Mouse (Mus musculus) limb, embryonic 11.5 days (tissue): ENCODE measurements around the gene Tbc1d1. TPM values are rescaled to one million over a fixed set of nuclear protein-coding genes. Genes with fewer than 3 reads are reported as not detected.

ENCODE experiments used
- ATAC-seq: fragments of 200-750 bp; cut with Nextera tagmentation; 2 replicates; pipeline ENCODE4 v1.8.0; 2017; ENCODE audit warnings: low read depth; ENCODE audit not compliant: insufficient number of reproducible peaks, low FRiP score, low TSS enrichment
- DNase-seq: peaks from one replicate; pipeline ENCODE4 v3.0.0-alpha.2; 2015; ENCODE audit warnings: low spot score
- H3K27ac ChIP-seq: fragments of 300-500 bp; sonication (generic); replicated peaks from 2 replicates; pipeline ENCODE4 v1.5.1; 2014; ENCODE audit warnings: low read depth, mild to moderate bottlenecking, low read length
- H3K27me3 ChIP-seq: fragments of 300-500 bp; sonication (generic); 2 replicates; pipeline ENCODE4 v1.6.1; 2014; ENCODE audit warnings: mild to moderate bottlenecking, low read length, mixed read lengths; ENCODE audit not compliant: control insufficient read depth, insufficient read depth
- H3K36me3 ChIP-seq: fragments of 300-500 bp; sonication (generic); 2 replicates; pipeline ENCODE4 v1.6.1; 2014; ENCODE audit warnings: mild to moderate bottlenecking, low read length, moderate library complexity, mixed read lengths; ENCODE audit not compliant: control insufficient read depth, insufficient read depth
- H3K4me1 ChIP-seq: fragments of 300-500 bp; sonication (generic); 2 replicates; pipeline ENCODE4 v1.6.1; 2014; ENCODE audit warnings: low read length, mixed read lengths; ENCODE audit not compliant: control insufficient read depth, insufficient read depth
- H3K4me2 ChIP-seq: fragments of 300-500 bp; sonication (generic); 2 replicates; pipeline ENCODE4 v1.6.1; 2014; ENCODE audit warnings: low read depth, mild to moderate bottlenecking, moderate library complexity; ENCODE audit not compliant: severe bottlenecking
- H3K4me3 ChIP-seq: fragments of 300-500 bp; sonication (generic); 2 replicates; pipeline ENCODE4 v1.5.1; 2014; ENCODE audit warnings: low read depth, low read length
- H3K9ac ChIP-seq: fragments of 300-500 bp; sonication (generic); 2 replicates; pipeline ENCODE4 v1.6.1; 2014; ENCODE audit warnings: mild to moderate bottlenecking, low read length
- H3K9me3 ChIP-seq: fragments of 300-500 bp; sonication (generic); 2 replicates; pipeline ENCODE4 v1.6.1; 2016; ENCODE audit warnings: low read length; ENCODE audit not compliant: control insufficient read depth
- WGBS: fragments of 180-500 bp; shearing (Covaris S2); extraction: QIAGEN DNeasy Blood & Tissue Kit; methylation state at CpG from one replicate; pipeline ENCODE4 v1.1.7; 2014; 5-methylcytosine and 5-hydroxymethylcytosine counted together
- polyA plus RNA-seq: library from polyadenylated mRNA; unstranded; fragments of >200 nt; fragmentation: Nextera tagmentation; extraction: Ambion mirVana; gene quantifications from 2 replicates; pipeline ENCODE4 v1.2.1, GENCODE M21; 2014

Gene Tbc1d1
- polyA plus RNA-seq, 1 experiment from 2014 or later = 31.9 TPM

DNA sequence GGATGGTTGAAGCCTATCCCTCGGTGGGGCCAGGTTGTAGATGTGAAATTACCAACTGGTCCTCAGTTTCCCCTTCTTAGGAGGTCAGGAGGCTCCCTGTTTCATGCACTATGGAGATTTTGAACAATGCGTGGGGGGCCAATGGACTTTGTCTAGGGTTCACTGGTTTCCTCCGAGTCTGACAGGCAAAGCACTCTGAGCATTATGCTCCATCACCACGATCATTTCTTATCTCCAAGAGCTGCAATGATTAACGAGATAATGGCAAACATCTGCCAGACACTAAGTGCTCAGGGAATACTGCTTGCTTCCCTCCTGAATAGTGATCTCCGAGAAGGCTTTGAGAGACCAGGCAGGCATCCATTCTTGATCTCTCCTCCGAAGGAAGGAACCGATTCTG lies 61.2 kb downstream of the Tbc1d1 start:
- peaks cover 5% of the 10 kb centered on the region; the same call in 1 of the 2 replicates for H3K4me1 ChIP-seq
- ATAC-seq (no peak), DNase-seq (no peak)
- no peaks in the 10 kb centered on the region for H3K27me3 ChIP-seq
- no peaks in the 10 kb centered on the region for H3K36me3 ChIP-seq
- 67% methylated on average over 8 of the region's 8 CpGs for WGBS
- H3K9ac ChIP-seq = no peak overlapping the region
- H3K4me3 ChIP-seq = no peak overlapping the region
- no peaks in the 10 kb centered on the region for H3K9me3 ChIP-seq
- no peak overlapping the region for H3K4me2 ChIP-seq
- H3K27ac ChIP-seq = no peak overlapping the region

- no peak overlapping the region for H3K27ac ChIP-seq
- H3K4me3 ChIP-seq = no peak overlapping the region
- no peaks in the 10 kb centered on the region for H3K9me3 ChIP-seq
- WGBS = 69% methylated on average over 13 of the region's 13 CpGs
- DNase-seq = peak; percentile 32
- no peak overlapping the region for H3K9ac ChIP-seq
- no peaks in the 10 kb centered on the region for H3K36me3 ChIP-seq
- H3K4me2 ChIP-seq = no peak overlapping the region
- no peaks in the 10 kb centered on the region for H3K27me3 ChIP-seq
- no peak for ATAC-seq
- H3K4me1 ChIP-seq = peaks cover 5% of the 10 kb centered on the region; the same call in 1 of the 2 replicates
These were observed 61.9 kb downstream of the Tbc1d1 start for GRCm38 (mm10) chr5:64217816-64218602.

- DNase-seq (no peak), ATAC-seq (no peak)
- 73% methylated on average over 7 of the region's 7 CpGs for WGBS
- Histone ChIP-seq H3K9ac (no peak overlapping the region), H3K4me3 (no peak overlapping the region), H3K27ac (no peak overlapping the region), H3K4me1 (peaks cover 5% of the 10 kb centered on the region; the same call in 1 of the 2 replicates), H3K36me3 (no peaks in the 10 kb centered on the region), H3K27me3 (no peaks in the 10 kb centered on the region), H3K9me3 (no peaks in the 10 kb centered on the region), H3K4me2 (no peak overlapping the region)
These were observed 62.5 kb downstream of the Tbc1d1 start for GRCm38 (mm10) chr5:64218603-64218999.

- H3K9me3 ChIP-seq = no peaks in the 10 kb centered on the region
- H3K9ac ChIP-seq = no peak overlapping the region
- H3K27ac ChIP-seq = no peak overlapping the region
- no peaks in the 10 kb centered on the region for H3K36me3 ChIP-seq
- DNase-seq (no peak), ATAC-seq (no peak)
- no peaks in the 10 kb centered on the region for H3K27me3 ChIP-seq
- no peak overlapping the region for H3K4me2 ChIP-seq
- no peak overlapping the region for H3K4me3 ChIP-seq
- 95% methylated on average over 4 of the region's 4 CpGs for WGBS
- H3K4me1 ChIP-seq = peaks cover 5% of the 10 kb centered on the region; the same call in 1 of the 2 replicates
These were observed 64.7 kb downstream of the Tbc1d1 start for GRCm38 (mm10) chr5:64220776-64221175.

- H3K4me3 ChIP-seq = no peak overlapping the region
- ATAC-seq (no peak), DNase-seq (no peak)
- no peaks in the 10 kb centered on the region for H3K9me3 ChIP-seq
- WGBS = 88% methylated on average over 9 of the region's 9 CpGs
- H3K27me3 ChIP-seq = no peaks in the 10 kb centered on the region
- H3K9ac ChIP-seq = no peak overlapping the region
- no peaks in the 10 kb centered on the region for H3K36me3 ChIP-seq
- no peaks in the 10 kb centered on the region for H3K4me1 ChIP-seq
- H3K27ac ChIP-seq = no peak overlapping the region
- H3K4me2 ChIP-seq = no peak overlapping the region
These were observed 68.8 kb downstream of the Tbc1d1 start for GRCm38 (mm10) chr5:64224735-64225425.

DNA sequence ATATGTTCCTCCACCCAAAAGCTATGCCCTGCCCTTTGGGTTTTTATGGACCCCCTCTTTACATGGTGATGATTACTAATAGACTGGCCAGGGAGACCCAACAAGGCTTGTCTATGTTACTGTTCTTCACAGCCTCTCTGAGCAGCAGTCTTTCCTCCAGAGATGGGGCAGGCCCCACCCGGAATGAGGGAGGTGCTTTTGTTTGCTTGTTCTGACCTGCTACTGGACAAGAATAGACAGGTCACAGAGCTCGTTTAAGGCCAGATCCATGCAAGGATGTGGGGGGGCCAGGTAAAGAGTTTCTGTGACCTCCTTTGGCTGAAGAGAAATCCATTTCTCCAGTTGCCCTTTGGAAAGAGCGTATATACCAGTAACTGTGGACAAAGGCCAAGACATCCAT lies 72.1 kb downstream of the Tbc1d1 start:
- H3K9ac ChIP-seq = no peak overlapping the region
- no peaks in the 10 kb centered on the region for H3K27me3 ChIP-seq
- ATAC-seq (no peak), DNase-seq (no peak)
- H3K36me3 ChIP-seq = no peaks in the 10 kb centered on the region
- H3K4me3 ChIP-seq = no peak overlapping the region
- no peaks in the 10 kb centered on the region for H3K4me1 ChIP-seq
- H3K27ac ChIP-seq = no peak overlapping the region
- no peaks in the 10 kb centered on the region for H3K9me3 ChIP-seq
- H3K4me2 ChIP-seq = no peak overlapping the region
- 79% methylated on average over 3 of the region's 3 CpGs for WGBS

- H3K9ac ChIP-seq = 0 out of 2 replicates have a peak overlapping the region, but pooled peaks have one; percentile 3
- H3K36me3 ChIP-seq = no peaks in the 10 kb centered on the region
- peak overlapping the region; percentile 66 for H3K4me2 ChIP-seq
- no peaks in the 10 kb centered on the region for H3K4me1 ChIP-seq
- no peaks in the 10 kb centered on the region for H3K9me3 ChIP-seq
- H3K27me3 ChIP-seq = no peaks in the 10 kb centered on the region
- no peak for DNase-seq
- H3K4me3 ChIP-seq = peak overlapping the region; percentile 74
- no peak for ATAC-seq
- H3K27ac ChIP-seq = no peak overlapping the region
- 40% methylated on average over 12 of the region's 12 CpGs for WGBS
These were observed 73.3 kb downstream of the Tbc1d1 start for GRCm38 (mm10) chr5:64229336-64229866.

DNA sequence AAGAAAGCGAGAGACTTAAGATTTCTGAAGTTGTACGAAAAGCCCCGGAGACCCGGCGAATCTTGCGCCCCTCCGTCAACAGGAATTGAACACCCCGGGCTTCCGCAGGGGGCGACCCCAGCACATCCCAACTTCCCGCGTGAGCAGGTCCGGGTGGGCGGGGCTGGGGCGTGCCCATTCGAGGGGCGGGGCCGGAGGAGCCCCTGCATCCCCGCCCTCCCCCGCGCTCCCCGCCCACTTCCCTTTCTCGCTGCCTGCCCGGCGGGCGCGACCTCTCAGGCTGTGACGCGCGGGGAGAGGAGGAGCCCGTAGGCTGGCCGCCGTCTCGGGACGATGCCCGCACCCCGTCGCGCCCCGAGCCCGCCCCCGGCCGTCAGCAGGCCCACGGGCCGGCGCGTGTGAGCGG lies 74.0 kb downstream of the Tbc1d1 start:
- peak; percentile 93 for ATAC-seq
- under 1% methylated on average over 36 of the region's 48 CpGs for WGBS
- Histone ChIP-seq H3K4me1 (no peaks in the 10 kb centered on the region), H3K4me3 (peak overlapping the region; percentile 74), H3K9ac (peak overlapping the region; percentile 76), H3K9me3 (no peaks in the 10 kb centered on the region), H3K36me3 (no peaks in the 10 kb centered on the region), H3K27ac (peak overlapping the region; percentile 32; the same call in 1 of the 2 replicates), H3K27me3 (no peaks in the 10 kb centered on the region), H3K4me2 (peak overlapping the region; percentile 66)
- peak; percentile 97 for DNase-seq
